Mouse (Mus musculus): ENCODE measurements around the gene Gm4756.

DNA sequence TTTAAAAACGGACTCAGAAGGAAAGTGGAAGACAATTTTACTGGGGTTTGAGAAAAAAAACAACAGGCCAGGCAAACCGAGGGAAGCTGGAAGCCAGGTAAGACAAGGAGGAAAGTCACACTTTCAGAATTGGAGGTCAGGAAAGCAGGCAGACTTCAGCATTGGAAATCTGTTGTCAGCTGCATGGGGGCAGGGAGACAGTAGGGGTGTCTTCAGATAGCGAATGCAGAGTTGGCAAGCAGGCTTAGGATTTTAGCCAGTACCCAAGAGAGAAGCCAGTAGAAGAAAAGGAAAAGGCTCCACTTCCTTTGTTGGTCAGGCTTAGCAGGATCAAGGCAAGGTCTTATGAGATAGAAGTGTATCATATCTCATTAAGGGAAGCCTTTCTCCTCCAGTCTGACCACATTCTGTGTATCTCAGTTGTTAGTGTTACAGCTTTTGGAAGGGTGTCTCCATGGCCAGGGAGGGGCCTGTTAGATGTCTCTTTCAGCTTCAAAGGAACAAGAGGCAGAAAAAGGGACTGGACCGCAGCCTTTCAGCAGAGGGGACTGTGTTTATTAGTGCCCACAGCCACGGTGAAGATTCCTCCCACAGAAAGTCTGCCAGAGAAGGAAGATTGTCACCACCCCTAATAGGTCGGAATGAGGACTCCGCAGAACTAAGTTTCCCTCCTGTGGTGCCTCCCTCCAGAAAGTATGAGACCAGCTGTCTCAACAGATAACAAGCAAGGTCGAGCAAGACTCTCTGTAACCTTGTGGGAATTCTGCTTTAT is 33.2 kb upstream of the Gm4756 start:
- TF ChIP-seq CTCF (conservative IDR thresholded peaks at IDR 0.05; ENCODE audit: insufficient read depth, insufficient read length, low read depth, low read length) = no peak
- no peak for TF ChIP-seq POLR2A (IDR thresholded peaks at IDR 0.05; ENCODE audit: low read depth, low read length)

Measured in kidney, adult 2 months (tissue).